Mouse (Mus musculus): ENCODE measurements around the gene Ablim2.
A peak's percentile ranks its signal among the peaks of the same experiment; 100 is the strongest.

Gene Ablim2

GRCm38 (mm10) chr5:35908626-35909443, 151.2 kb downstream of the Ablim2 start:
- no peak for DNase-seq (ENCODE audit: low spot score)

- DNase-seq (ENCODE audit: low spot score): no peak
Measured at GRCm38 (mm10) chr5:35915629-35916300, 158.1 kb downstream of the Ablim2 start.

- no peak for DNase-seq (ENCODE audit: low spot score)
Measured at GRCm38 (mm10) chr5:35916666-35917065, 159.0 kb downstream of the Ablim2 start.

- no peak for DNase-seq (ENCODE audit: low spot score)
Measured at GRCm38 (mm10) chr5:35918387-35918786, 160.7 kb downstream of the Ablim2 start.

- no peak for DNase-seq (ENCODE audit: low spot score)
Measured at GRCm38 (mm10) chr5:35920076-35920475, 162.4 kb downstream of the Ablim2 start.

- DNase-seq (ENCODE audit: low spot score): no peak
Measured at GRCm38 (mm10) chr5:35920557-35920956, 162.9 kb downstream of the Ablim2 start.

- DNase-seq (ENCODE audit: low spot score): no peak
Measured at GRCm38 (mm10) chr5:35921141-35921540, 163.5 kb downstream of the Ablim2 start.

- DNase-seq (ENCODE audit: low spot score): peak; percentile 70
Measured at GRCm38 (mm10) chr5:35921595-35922254, 164.0 kb downstream of the Ablim2 start.

GRCm38 (mm10) chr5:35923448-35923847, 165.8 kb downstream of the Ablim2 start:
- DNase-seq (ENCODE audit: low spot score): no peak

GRCm38 (mm10) chr5:35925171-35925634, 167.5 kb downstream of the Ablim2 start:
- no peak for DNase-seq (ENCODE audit: low spot score)

- no peak for DNase-seq (ENCODE audit: low spot score)
Measured at GRCm38 (mm10) chr5:35926511-35926910, 168.8 kb downstream of the Ablim2 start.

GRCm38 (mm10) chr5:35931296-35931695, 173.6 kb downstream of the Ablim2 start:
- DNase-seq (ENCODE audit: low spot score): no peak

GRCm38 (mm10) chr5:35933059-35933458, 175.4 kb downstream of the Ablim2 start:
- no peak for DNase-seq (ENCODE audit: low spot score)

Measured in yolk sac, embryonic 10.5 days (tissue).